Comparison of ENCODE assay signal across 7 mouse cellular contexts in the genomic region with DNA sequence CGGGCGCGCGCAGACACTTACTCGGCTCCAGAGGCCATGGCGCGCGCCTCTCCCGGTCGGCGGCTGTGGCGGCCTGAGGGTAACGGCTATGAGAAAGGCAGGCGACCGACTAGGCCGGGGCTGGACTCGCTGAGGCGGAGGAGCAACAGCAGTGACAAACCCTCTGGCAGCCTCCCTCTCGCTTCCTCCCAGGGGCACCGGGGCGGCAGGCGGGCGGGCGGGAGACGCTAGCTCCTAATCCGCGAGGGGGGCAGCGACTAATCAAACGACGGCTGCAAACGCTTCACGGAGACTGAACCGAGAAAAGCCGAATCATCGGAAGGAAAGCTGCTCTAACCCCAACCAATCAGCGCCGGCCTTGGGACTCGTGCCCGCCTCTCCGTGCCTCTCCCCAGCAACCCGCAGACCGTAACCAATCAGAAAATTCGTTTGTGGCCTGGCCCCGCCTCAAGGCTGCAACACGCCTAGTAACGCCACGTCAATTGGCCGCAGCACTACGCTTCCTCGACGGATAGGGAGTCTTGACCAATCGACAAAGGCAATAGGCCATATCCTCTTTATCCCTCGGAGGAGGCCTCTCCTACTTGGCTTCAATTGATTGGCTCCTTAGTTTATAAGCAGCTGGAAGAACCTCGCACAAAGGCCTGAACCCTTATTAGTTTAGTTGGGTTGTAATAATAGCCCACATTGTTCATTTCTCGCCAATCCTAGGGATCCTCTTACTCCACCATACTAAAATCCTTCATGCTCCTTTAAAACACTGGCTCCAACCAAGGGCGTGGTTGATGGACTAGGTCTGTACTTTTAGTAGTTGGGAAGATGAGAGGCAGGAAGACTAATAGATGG. TPM values are rescaled to one million over a fixed set of nuclear protein-coding genes. Genes with fewer than 3 reads are reported as not detected.
A peak's percentile ranks its signal among the peaks of the same experiment; 100 is the strongest.
DNase-seq lines count a peak whose midpoint lies in the region; ATAC-seq lines count a peak whose summit lies in the region.
"Not testable (repeated sequence)": the region's sequence is repeated elsewhere in the genome, so short reads cannot be mapped to it uniquely, and the experiment has no call there.

Gene Vcp, minus strand, starts transcription at position 367 of the 846 bp plus-strand sequence.

- H3K27ac ChIP-seq in intestine, embryonic 15.5 days, result peak within 1 kb of the TSS; percentile 100
- peak within 1 kb of the TSS; percentile 98 for H3K27ac ChIP-seq in midbrain, embryonic 10.5 days (replicated peaks)

- H3K9ac ChIP-seq in intestine, embryonic 15.5 days, result peak within 1 kb of the TSS; percentile 97

- H3K9me3 ChIP-seq in intestine, embryonic 15.5 days; midbrain, embryonic 10.5 days (replicated peaks): not testable (repeated sequence)

- DNase-seq in adrenal gland, adult 2 months, result peak; percentile 100
- DNase-seq in embryo, embryonic 11.5 days (ENCODE audit: low read depth, low spot score), result peak; percentile 94
- DNase-seq in gastrocnemius, postnatal 36 days, result peak; percentile 97 to 99
- DNase-seq in left cerebral cortex, postnatal 25 days (ENCODE audit: low spot score in 2 of 2), result peak; percentile 99 to 100
- DNase-seq in midbrain, embryonic 10.5 days (ENCODE audit: low spot score), result peak; percentile 99
- DNase-seq in right cerebral cortex, postnatal 4 days, result peak; percentile 98

- intact Hi-C loops in gastrocnemius, postnatal 36 days (cut with DNase I); left cerebral cortex, postnatal 25 days (cut with DNase I): not testable (repeated sequence)

- ATAC-seq in intestine, embryonic 15.5 days, result peak; percentile 99

- H3K36me3 ChIP-seq in intestine, embryonic 15.5 days, result not testable (repeated sequence)
- H3K36me3 ChIP-seq in midbrain, embryonic 10.5 days, result peaks cover 51% of the 10 kb centered on the region

- H3K4me2 ChIP-seq in intestine, embryonic 15.5 days (replicated peaks), result peak within 1 kb of the TSS; percentile 49

- under 1% methylated on average over 54 of the region's 56 CpGs for WGBS in intestine, embryonic 15.5 days
- WGBS in midbrain, embryonic 10.5 days, result under 1% methylated on average over 54 of the region's 56 CpGs

- H3K4me3 ChIP-seq in intestine, embryonic 15.5 days (replicated peaks), result peak within 1 kb of the TSS; percentile 93
- peak within 1 kb of the TSS; percentile 94 for H3K4me3 ChIP-seq in midbrain, embryonic 10.5 days

- peaks cover 10% of the 10 kb centered on the region for H3K4me1 ChIP-seq in intestine, embryonic 15.5 days (replicated peaks)
- H3K4me1 ChIP-seq in midbrain, embryonic 10.5 days, result peaks cover 29% of the 10 kb centered on the region

- H3K27me3 ChIP-seq in intestine, embryonic 15.5 days (replicated peaks); midbrain, embryonic 10.5 days (ENCODE audit: low read depth, poor library complexity, severe bottlenecking): not testable (repeated sequence)

RNA-seq across cellular contexts. Expression of gene Vcp, which starts in this region (rescaled TPM):
- total RNA-seq in adrenal gland, adult 2 months (2021), result 100 to 1,000 TPM; 305 to 320 TPM
- 671 and 857 TPM in 2 replicates for polyA plus RNA-seq in adrenal gland, adult 2 months (2012; rRNA removed)
- total RNA-seq in gastrocnemius, postnatal 36 days (2021), result 100 to 1,000 TPM; 225 to 248 TPM
- polyA plus RNA-seq in intestine, embryonic 15.5 days (2015; fragmentation: Nextera tagmentation; extraction: Ambion mirVana), result 461 and 483 TPM in 2 replicates
- 100 to 1,000 TPM; 187 to 191 TPM for total RNA-seq in left cerebral cortex, postnatal 25 days (2021)
- 656 and 674 TPM in 2 replicates for polyA plus RNA-seq in midbrain, embryonic 10.5 days (2016; fragmentation: Nextera tagmentation; extraction: Ambion mirVana)

Comparison
In these comparisons a context has a peak if more than half of its experiments do, and no peak if none do; other contexts are left out.
1. Peak in every context shown above with its lines: DNase-seq, ATAC-seq, H3K4me3 ChIP-seq and H3K27ac ChIP-seq.